Mouse (Mus musculus) stomach, postnatal 0 days (tissue): ENCODE results near the gene Enkur. TPM values are rescaled to one million over a fixed set of nuclear protein-coding genes. Genes with fewer than 3 reads are reported as not detected.
"Not testable (repeated sequence)": the region's sequence is repeated elsewhere in the genome, so short reads cannot be mapped to it uniquely, and the experiment has no call there.

Experiments used
- ATAC-seq: fragments of 200-750 bp; cut with Nextera tagmentation; 2 replicates; pipeline ENCODE4 v1.8.0; 2017; ENCODE audit not compliant: low FRiP score, low TSS enrichment
- DNase-seq: peaks from one replicate; pipeline ENCODE4 v3.0.0-alpha.2; 2016; ENCODE audit warnings: low spot score
- H3K27ac ChIP-seq: fragments of 300-500 bp; sonication (generic); replicated peaks from 2 replicates; pipeline ENCODE4 v1.5.1; 2014; ENCODE audit warnings: mild to moderate bottlenecking, control low read depth
- H3K27me3 ChIP-seq: fragments of 300-500 bp; sonication (generic); 2 replicates; pipeline ENCODE4 v1.6.1; 2014; ENCODE audit warnings: low read length; ENCODE audit not compliant: control insufficient read depth, insufficient read depth
- H3K36me3 ChIP-seq: fragments of 300-500 bp; sonication (generic); 2 replicates; pipeline ENCODE4 v1.6.1; 2014; ENCODE audit warnings: low read length, mixed read lengths; ENCODE audit not compliant: control insufficient read depth, insufficient read depth
- H3K4me1 ChIP-seq: fragments of 300-500 bp; sonication (generic); replicated peaks from 2 replicates; pipeline ENCODE4 v1.6.1; 2014; ENCODE audit warnings: antibody characterized with exemption; ENCODE audit not compliant: control insufficient read depth, insufficient read depth
- H3K4me2 ChIP-seq: fragments of 300-500 bp; sonication (generic); replicated peaks from 2 replicates; pipeline ENCODE4 v1.6.1; 2014; ENCODE audit warnings: low read depth, mild to moderate bottlenecking, control low read depth, moderate library complexity
- H3K4me3 ChIP-seq: fragments of 300-500 bp; sonication (generic); 2 replicates; pipeline ENCODE4 v1.5.1; 2014; ENCODE audit warnings: low read depth, low read length, control low read depth
- H3K9ac ChIP-seq: fragments of 300-500 bp; sonication (generic); 2 replicates; pipeline ENCODE4 v1.6.1; 2014; ENCODE audit warnings: mild to moderate bottlenecking, low read length, control low read depth, mixed read lengths
- H3K9me3 ChIP-seq: fragments of 300-500 bp; sonication (generic); 2 replicates; pipeline ENCODE4 v1.6.1; 2016; ENCODE audit warnings: low read length; ENCODE audit not compliant: control insufficient read depth
- CTCF ChIP-seq: IDR thresholded peaks from 2 replicates; pipeline ENCODE4 v1.5.1; 2016; ENCODE audit warnings: antibody characterized with exemption, low read depth, mild to moderate bottlenecking, moderate library complexity
- EP300 ChIP-seq: optimal IDR thresholded peaks from 2 replicates; pipeline ENCODE3; 2016; ENCODE audit warnings: antibody characterized with exemption
- WGBS: fragments of 180-500 bp; shearing (Covaris S2); extraction: QIAGEN DNeasy Blood & Tissue Kit; methylation state at CpG from one replicate; pipeline ENCODE4 v1.1.7; 2014; 5-methylcytosine and 5-hydroxymethylcytosine counted together
- polyA plus RNA-seq: library from polyadenylated mRNA; unstranded; fragments of >200 nt; fragmentation: Nextera tagmentation; extraction: Ambion mirVana; gene quantifications from 2 replicates; pipeline ENCODE4 v1.2.1, GENCODE M21; 2015

The Enkur gene
- 2.5 and 2.8 TPM in 2 replicates for polyA plus RNA-seq

GRCm38 (mm10) chr2:21204912-21205830 lies at the start of gene Enkur, which contains the start of gene Thnsl1:
Gene Enkur (minus strand): TSS chr2:21205365.
Gene Thnsl1 (plus strand): TSS chr2:21205724.
- Histone ChIP-seq H3K9me3 (no peaks in the 10 kb centered on the region), H3K4me1 (0 out of 2 replicates have a peak, but pooled peaks cover 2% of the 10 kb centered on the region), H3K27me3 (no peaks in the 10 kb centered on the region), H3K9ac (peak within 1 kb of the TSS; percentile 63), H3K4me2 (peak within 1 kb of the TSS; percentile 68), H3K27ac (peak within 1 kb of the TSS; percentile 78), H3K36me3 (no peaks in the 10 kb centered on the region), H3K4me3 (peak within 1 kb of the TSS; percentile 64)
- ATAC-seq (peak; percentile 99), DNase-seq (peak; percentile 100)
- under 1% methylated on average over 43 of the region's 43 CpGs for WGBS
- TF ChIP-seq CTCF (no peak), EP300 (no peak)

DNA sequence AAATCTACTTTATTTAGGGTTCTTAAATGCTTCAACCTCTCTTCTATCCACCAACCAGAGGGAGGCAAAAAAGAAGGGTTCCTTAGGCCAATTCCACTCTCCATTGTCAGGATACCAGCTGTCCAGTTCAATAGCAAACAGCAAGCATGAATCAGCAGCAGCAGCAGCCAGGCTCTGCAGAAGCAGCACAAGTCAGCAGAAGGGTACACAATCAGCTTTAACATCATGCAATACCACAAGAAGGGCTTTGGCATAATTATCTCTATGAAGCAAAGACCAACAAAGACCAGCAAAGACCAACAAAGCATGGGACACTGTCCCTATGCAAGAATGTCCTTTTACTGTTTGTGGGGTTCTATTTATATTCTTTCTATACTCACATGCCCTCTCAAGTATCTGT lies 49.1 kb upstream of the Enkur start:
- H3K9ac ChIP-seq: no peak overlapping the region
- no peaks in the 10 kb centered on the region for H3K9me3 ChIP-seq
- H3K4me3 ChIP-seq: no peak overlapping the region
- TF ChIP-seq CTCF (no peak), EP300 (no peak)
- H3K4me2 ChIP-seq: no peak overlapping the region
- no peaks in the 10 kb centered on the region for H3K36me3 ChIP-seq
- H3K4me1 ChIP-seq: no peaks in the 10 kb centered on the region
- DNase-seq (no peak), ATAC-seq (no peak)
- no peak overlapping the region for H3K27ac ChIP-seq
- H3K27me3 ChIP-seq: no peaks in the 10 kb centered on the region

- no peaks in the 10 kb centered on the region for H3K9me3 ChIP-seq
- H3K4me2 ChIP-seq: no peak overlapping the region
- no peak for ATAC-seq
- no peak overlapping the region for H3K9ac ChIP-seq
- TF ChIP-seq CTCF: no peak
- TF ChIP-seq EP300: no peak
- WGBS: 56% methylated on average over 3 of the region's 3 CpGs
- no peaks in the 10 kb centered on the region for H3K36me3 ChIP-seq
- no peak overlapping the region for H3K27ac ChIP-seq
- no peak for DNase-seq
- no peaks in the 10 kb centered on the region for H3K27me3 ChIP-seq
- no peaks in the 10 kb centered on the region for H3K4me1 ChIP-seq
- H3K4me3 ChIP-seq: no peak overlapping the region
These were observed 48.5 kb upstream of the Enkur start for GRCm38 (mm10) chr2:21253644-21254043.

DNA sequence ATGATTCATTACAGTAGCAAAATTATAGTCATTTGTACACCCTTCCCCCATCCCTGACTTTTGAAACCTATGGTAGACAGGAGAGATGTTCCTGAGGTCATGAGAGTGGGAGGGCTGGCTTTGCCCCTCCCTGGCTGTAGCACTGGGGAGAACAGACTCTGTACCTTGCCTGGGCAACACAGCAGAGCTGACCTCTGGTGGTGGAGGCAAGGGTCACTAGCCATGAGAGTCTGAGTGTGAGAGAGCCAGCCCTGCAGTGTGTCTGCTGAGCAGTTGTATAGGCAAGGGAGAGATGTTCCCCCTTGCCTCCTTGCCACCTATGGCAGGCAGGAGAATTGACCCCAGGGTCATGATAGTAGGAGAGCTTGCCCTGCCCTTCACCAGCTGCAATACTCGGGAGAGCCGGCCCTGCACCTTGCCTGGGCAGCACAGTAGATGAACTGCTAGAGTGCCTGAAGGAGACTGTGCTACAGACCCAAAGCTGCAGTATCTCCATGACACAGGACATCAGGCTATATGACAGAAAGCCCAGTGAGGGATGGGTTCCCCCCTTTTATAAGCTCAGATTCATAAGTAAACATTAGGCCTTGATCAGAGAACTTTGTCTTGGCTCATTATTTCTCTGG lies 40.4 kb upstream of the Enkur start:
- H3K4me2 ChIP-seq: no peak overlapping the region
- TF ChIP-seq EP300: no peak
- TF ChIP-seq CTCF: peak; percentile 33
- no peaks in the 10 kb centered on the region for H3K27me3 ChIP-seq
- no peak overlapping the region for H3K27ac ChIP-seq
- no peaks in the 10 kb centered on the region for H3K9me3 ChIP-seq
- WGBS: 52% methylated on average over 2 of the region's 2 CpGs
- no peak overlapping the region for H3K4me3 ChIP-seq
- DNase-seq (no peak), ATAC-seq (peak; percentile 68; the same call in 1 of the 2 replicates)
- H3K36me3 ChIP-seq: no peaks in the 10 kb centered on the region
- H3K4me1 ChIP-seq: no peaks in the 10 kb centered on the region
- H3K9ac ChIP-seq: no peak overlapping the region

GRCm38 (mm10) chr2:21244986-21245385 lies 39.8 kb upstream of the Enkur start:
- Histone ChIP-seq H3K36me3 (no peaks in the 10 kb centered on the region), H3K27ac (no peak overlapping the region), H3K27me3 (no peaks in the 10 kb centered on the region), H3K4me3 (no peak overlapping the region), H3K4me2 (no peak overlapping the region), H3K4me1 (no peaks in the 10 kb centered on the region), H3K9me3 (no peaks in the 10 kb centered on the region), H3K9ac (no peak overlapping the region)
- no peak for TF ChIP-seq EP300
- TF ChIP-seq CTCF: no peak
- WGBS: 37% methylated on average over 4 of the region's 4 CpGs
- ATAC-seq (no peak), DNase-seq (no peak)

GRCm38 (mm10) chr2:21244104-21244503 lies 38.9 kb upstream of the Enkur start:
- ATAC-seq, DNase-seq, H3K4me2 ChIP-seq, H3K9ac ChIP-seq, H3K4me3 ChIP-seq, H3K27me3 ChIP-seq, H3K9me3 ChIP-seq, H3K36me3 ChIP-seq, H3K4me1 ChIP-seq, H3K27ac ChIP-seq: not testable (repeated sequence)
- WGBS: 32% methylated on average over 4 of the region's 6 CpGs
